Mouse (Mus musculus) splenic B cell, adult 2 months (primary cell): ENCODE measurements at regions not wholly inside any gene's neighbourhood (a gene's known extent, or its start where the extent isn't known, plus 50 kb on each side); places are given as distances from the start of the nearest gene placed in this dataset.

Source experiments
- DNase-seq: peaks from one replicate; pipeline ENCODE4 v3.0.0-alpha.2; 2011; ENCODE audit warnings: low read depth, low spot score
- H3K27me3 ChIP-seq: 2 replicates; pipeline ENCODE4 v1.6.1; 2012; ENCODE audit warnings: mild to moderate bottlenecking, low read length, moderate library complexity, mixed read lengths; ENCODE audit not compliant: control insufficient read depth, poor library complexity, insufficient read depth, severe bottlenecking
- H3K36me3 ChIP-seq: 2 replicates; pipeline ENCODE4 v1.6.1; 2012; ENCODE audit warnings: mild to moderate bottlenecking, low read length, moderate library complexity, mixed read lengths; ENCODE audit not compliant: control insufficient read depth, poor library complexity, insufficient read depth, severe bottlenecking

DNA sequence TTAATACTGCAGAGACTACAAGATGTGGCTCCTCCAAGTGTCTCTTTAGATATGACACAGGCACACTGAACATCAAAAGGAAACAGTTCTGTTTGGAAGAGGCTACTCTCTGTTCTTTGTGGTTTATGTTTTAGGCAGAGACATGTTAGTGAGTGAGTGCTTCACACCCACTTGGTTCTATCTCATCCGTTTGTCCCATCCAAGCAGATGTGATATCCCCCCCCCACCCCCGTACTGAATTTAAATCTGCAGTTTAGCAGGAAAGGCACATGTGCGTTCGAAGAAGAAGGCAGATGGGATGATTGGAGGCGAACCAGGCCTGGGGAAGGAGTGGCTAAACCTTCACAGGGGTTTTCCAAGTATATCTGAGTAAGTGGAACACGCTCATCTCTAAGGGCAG is 72.0 kb upstream of the Sp4 start:
- H3K36me3 ChIP-seq, result no peaks in the 10 kb centered on the region
- no peaks in the 10 kb centered on the region for H3K27me3 ChIP-seq
- no peak for DNase-seq

GRCm38 (mm10) chr12:118371905-118372304 is 70.7 kb upstream of the Sp4 start:
- no peaks in the 10 kb centered on the region for H3K27me3 ChIP-seq
- H3K36me3 ChIP-seq, result no peaks in the 10 kb centered on the region
- no peak for DNase-seq

GRCm38 (mm10) chr12:118367307-118368076 is 66.3 kb upstream of the Sp4 start:
- H3K27me3 ChIP-seq, result no peaks in the 10 kb centered on the region
- no peak for DNase-seq
- no peaks in the 10 kb centered on the region for H3K36me3 ChIP-seq

DNA sequence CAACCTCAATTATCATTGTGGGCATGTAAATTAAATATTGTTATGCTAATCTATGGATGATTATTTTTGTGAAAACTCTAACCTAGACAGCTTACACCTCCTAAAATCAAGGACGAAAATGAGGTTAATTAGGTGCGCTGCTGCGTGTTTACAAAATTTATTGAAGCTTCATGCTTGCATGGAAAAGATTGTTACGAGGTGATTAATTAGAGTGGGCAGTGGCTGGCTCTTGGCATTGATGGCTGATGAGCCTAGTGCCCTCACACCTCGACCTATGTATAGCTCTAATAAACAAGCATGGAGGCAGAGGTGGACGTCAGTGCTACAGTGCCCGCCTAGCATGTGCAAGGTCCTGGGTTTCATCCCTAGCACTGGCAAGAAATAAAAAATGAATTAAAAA is 51.6 kb upstream of the Sp4 start:
- DNase-seq, result no peak
- Histone ChIP-seq H3K36me3 (no peaks in the 10 kb centered on the region), H3K27me3 (no peaks in the 10 kb centered on the region)

- peak; percentile 8 for DNase-seq
Observed at GRCm38 (mm10) chr12:118351421-118351820, 50.2 kb upstream of the Sp4 start.

More at GRCm38 (mm10) chr12:118351421-118351820, 50.2 kb upstream of the Sp4 start:
- Histone ChIP-seq H3K27me3 (no peaks in the 10 kb centered on the region), H3K36me3 (no peaks in the 10 kb centered on the region)
